Mouse (Mus musculus) CD4-positive, CD25-positive, alpha-beta regulatory T cell, adult 2 months (primary cell): Measurements from ENCODE around the gene Yif1b.

Experiments
- DNase-seq: peaks from one replicate; pipeline ENCODE4 v3.0.0-alpha.2; 2012; ENCODE audit warnings: low read depth, low spot score

Gene Yif1b

GRCm38 (mm10) chr7:29244732-29245416 is 6.7 kb downstream of the Yif1b start:
- peak; percentile 75 for DNase-seq

- no peak for DNase-seq
These were observed 7.9 kb downstream of the Yif1b start for GRCm38 (mm10) chr7:29246015-29246414.

DNA sequence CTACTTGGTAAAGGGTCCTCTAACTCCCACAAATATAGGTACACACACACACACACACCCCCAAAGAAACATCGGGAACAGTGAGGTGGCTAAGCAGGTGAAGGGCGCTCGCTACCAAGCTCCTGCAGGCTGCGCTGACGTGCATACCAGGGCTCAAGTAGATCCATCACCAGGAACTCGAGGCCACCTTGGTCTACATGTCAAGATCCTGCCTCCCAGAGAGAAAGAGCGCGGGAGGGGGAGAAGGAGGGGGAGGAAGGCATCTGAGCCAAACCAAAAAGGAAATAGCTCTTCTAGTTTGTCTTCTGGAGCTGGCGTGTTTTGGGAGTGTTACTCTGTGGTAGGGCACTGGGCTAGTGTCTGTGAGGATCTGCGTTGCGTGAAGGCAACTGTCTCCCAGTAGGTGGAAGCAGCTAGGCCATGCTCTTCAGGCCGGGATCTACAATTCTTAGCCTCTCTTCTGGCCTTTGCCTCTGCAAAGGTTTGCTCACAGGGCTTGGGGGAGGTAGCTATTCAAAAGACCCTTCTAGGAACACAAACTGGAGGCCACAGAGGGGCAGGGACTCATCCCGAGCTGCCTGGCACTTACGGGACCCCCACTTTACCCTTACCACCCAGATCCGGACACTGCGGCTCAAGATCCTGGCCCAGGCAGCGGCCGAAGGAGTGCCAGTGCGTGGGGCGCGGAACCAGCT is 8.6 kb downstream of the Yif1b start:
- no peak for DNase-seq

DNA sequence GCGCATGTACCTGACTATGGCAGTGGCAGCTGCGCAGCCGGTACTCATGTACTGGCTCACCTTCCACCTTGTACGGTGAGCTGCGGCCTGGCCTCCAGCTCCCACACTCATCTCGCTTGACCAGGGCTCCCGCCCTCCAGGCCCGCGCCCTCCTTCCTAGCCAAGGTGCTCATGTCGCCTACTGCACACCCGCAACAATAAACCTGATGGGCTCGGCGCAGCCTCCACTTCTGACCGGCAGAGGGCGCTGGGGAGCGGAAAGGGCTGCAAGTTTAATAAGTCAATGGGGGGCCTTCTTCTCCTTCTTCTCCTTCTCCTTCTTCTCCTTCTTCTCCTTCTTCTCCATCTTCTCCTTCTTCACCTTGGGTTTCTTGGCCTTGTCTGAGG is 9.2 kb downstream of the Yif1b start:
- peak; percentile 86 for DNase-seq

- peak; percentile 29 for DNase-seq
These were observed 9.6 kb downstream of the Yif1b start for GRCm38 (mm10) chr7:29247706-29248105.

- peak; percentile 41 for DNase-seq
These were observed 10.2 kb downstream of the Yif1b start, which contains the start of gene 2200002D01Rik for GRCm38 (mm10) chr7:29248261-29248841. TSS of gene 2200002D01Rik (minus strand) at chr7:29248466.

DNA sequence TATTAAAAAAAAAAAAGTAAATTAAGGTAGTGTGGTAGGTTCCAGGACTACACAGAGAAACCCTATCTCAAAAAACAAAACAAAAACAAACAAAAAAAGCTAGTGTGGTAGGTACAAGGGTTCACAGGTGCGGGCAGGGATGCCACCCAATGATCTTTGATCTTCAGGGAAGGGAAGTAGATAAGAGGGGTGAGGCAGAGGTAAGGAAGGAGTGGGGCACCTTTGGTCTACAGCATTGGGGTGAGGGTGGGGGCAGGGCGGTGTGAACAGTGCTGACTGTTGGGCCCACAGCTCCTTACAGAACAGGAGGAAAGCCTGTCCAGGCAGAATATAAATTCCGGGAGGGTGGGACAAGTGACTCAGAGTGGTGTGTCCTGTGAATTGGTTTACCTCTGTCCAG is 13.0 kb downstream of the Yif1b start:
- peak; percentile 45 for DNase-seq

- DNase-seq = no peak
These were observed 15.7 kb downstream of the Yif1b start for GRCm38 (mm10) chr7:29253842-29254241.

DNA sequence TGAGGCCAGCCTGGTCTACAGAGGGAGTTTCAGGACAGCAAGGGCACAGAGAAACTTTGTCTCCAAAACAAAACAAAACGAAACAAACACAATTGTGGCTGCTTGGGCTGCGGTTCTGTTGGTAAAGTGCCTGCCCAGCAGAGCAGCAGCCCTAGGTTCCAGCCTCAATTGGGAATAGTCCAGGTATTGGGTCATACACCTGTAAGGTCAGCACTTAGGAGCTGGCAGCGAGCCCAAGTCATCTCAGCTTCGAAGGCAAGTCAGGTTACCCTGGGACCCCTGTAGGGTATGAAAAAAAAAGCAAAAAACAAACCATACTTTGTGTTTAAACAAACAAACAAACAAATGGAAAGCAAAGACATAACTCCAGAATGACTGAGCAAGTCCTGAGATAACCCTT is 17.7 kb downstream of the Yif1b start:
- DNase-seq = no peak

DNA sequence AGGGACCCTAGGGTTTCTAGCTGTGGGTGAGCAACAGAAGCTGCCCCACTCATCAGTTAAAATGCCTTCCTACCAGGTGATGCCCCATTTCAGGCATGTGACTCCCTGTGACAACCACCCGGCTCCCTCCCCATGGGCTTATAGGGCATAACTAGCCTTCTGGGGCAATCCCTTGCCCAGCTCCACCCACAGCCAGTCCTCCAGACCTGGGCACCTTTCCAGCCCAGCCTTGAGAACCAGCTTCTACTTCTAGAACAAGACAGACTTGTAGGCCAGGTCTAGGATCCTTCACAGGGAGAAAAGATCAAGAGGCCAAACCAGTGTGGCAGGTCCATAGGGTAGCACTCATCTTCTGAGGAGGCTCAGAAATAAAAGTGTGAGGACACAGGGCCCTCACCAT is 19.2 kb downstream of the Yif1b start:
- DNase-seq = no peak

GRCm38 (mm10) chr7:29259781-29260730 is 21.9 kb downstream of the Yif1b start:
- no peak for DNase-seq

GRCm38 (mm10) chr7:29262151-29262550 is 24.0 kb downstream of the Yif1b start:
- no peak for DNase-seq

- no peak for DNase-seq
These were observed 25.7 kb downstream of the Yif1b start for GRCm38 (mm10) chr7:29263831-29264230.

DNA sequence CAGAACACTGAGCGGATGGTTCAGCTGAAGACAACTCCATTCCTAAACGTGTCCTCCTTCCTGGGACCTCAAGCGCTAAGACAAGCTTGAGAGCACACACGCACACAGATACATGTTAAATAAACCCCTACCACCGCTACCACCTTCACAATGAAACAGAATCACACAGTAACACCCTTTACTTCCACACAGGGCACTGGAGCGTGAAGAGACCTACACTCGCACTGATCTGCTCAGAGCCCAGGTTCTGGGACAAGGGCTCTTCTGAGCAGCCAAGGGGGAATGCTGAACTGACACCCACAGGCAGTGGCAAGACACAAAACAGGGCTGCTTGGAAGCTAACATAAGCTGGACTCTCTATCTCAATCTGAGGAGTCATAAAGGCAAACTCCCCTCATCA is 27.5 kb downstream of the Yif1b start:
- no peak for DNase-seq

- no peak for DNase-seq
These were observed 28.8 kb downstream of the Yif1b start for GRCm38 (mm10) chr7:29266931-29267330.

GRCm38 (mm10) chr7:29270445-29270844 is 32.3 kb downstream of the Yif1b start:
- DNase-seq = no peak

DNA sequence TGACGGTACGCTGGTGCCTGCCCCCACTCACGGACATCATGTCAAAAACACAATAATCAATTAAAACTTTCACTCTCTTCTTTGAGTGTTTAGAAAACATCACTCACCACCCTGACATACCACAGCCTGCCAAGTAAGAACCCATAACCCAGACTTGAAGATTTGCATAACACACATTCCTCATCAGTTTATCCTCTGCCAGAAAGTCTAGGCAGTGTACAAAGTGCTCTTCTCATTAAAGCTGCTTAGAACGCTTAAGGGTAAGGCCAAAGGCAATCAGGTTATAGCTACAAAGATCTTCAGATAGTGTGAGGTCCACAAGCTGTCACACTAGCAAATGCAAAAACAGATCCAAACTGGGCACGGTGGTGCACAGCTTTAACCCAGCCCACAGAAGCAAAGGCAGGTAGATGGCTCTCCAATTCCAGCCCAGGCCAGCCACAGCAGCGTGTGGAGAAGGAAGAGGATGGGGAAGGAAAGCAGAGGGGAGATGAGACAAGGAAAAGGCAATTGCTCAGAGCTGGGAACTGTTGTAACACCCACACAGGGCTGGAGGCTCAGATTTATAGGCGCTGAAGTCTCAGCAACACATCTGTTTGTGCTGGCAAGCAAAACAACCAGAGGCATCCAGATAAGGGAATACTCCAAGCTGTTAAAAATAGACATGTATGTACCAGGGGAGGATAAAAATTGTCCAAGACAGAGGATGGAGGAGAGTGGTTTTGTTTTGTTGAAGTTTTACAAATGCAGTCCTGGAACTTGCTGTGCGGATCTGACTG is 33.7 kb downstream of the Yif1b start:
- no peak for DNase-seq

GRCm38 (mm10) chr7:29276715-29277114 is 38.6 kb downstream of the Yif1b start:
- no peak for DNase-seq

DNA sequence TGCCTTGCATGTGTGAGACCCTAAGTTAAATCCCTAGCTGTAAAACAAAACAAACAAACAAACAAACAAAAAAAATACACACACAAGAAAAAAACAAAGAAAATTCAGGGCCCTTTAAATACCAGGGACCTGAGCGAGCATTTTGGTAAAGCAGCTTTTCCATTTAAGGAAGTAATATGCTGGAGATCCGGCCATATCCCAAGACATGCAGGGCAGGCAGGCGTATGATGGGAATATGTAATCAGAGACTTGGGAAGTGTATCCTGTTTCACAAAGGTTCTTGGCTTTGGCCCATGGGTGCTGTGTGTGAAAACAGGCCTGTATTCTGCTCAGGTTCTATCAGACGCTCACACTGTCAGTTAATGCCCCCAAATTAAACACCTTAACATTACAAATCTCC is 39.4 kb downstream of the Yif1b start:
- no peak for DNase-seq

- DNase-seq = no peak
These were observed 41.1 kb downstream of the Yif1b start for GRCm38 (mm10) chr7:29279261-29279660.

- DNase-seq = no peak
These were observed 41.8 kb downstream of the Yif1b start for GRCm38 (mm10) chr7:29279924-29280323.
